Mouse (Mus musculus) hindbrain, embryonic 16.5 days (tissue): ENCODE data around the gene Dnajc4. TPM values are rescaled to one million over a fixed set of nuclear protein-coding genes. Genes with fewer than 3 reads are reported as not detected.

Experiments used
- ATAC-seq: fragments of 200-750 bp; cut with Nextera tagmentation; 2 replicates; pipeline ENCODE4 v1.8.0; 2017; ENCODE audit warnings: moderate TSS enrichment, moderate library complexity
- H3K27ac ChIP-seq: fragments of 300-500 bp; sonication (generic); 2 replicates; pipeline ENCODE4 v1.5.1; 2014; ENCODE audit warnings: low read depth, mild to moderate bottlenecking, control low read depth, low read length, moderate library complexity
- H3K27me3 ChIP-seq: fragments of 300-500 bp; sonication (generic); replicated peaks from 2 replicates; pipeline ENCODE4 v1.6.1; 2014; ENCODE audit warnings: low read length; ENCODE audit not compliant: control insufficient read depth, insufficient read depth
- H3K36me3 ChIP-seq: fragments of 300-500 bp; sonication (generic); 2 replicates; pipeline ENCODE4 v1.6.1; 2014; ENCODE audit warnings: mild to moderate bottlenecking, low read length, moderate library complexity, mixed read lengths; ENCODE audit not compliant: control insufficient read depth, insufficient read depth
- H3K4me1 ChIP-seq: fragments of 300-500 bp; sonication (generic); 2 replicates; pipeline ENCODE4 v1.6.1; 2014; ENCODE audit warnings: low read depth, low read length; ENCODE audit not compliant: control insufficient read depth, insufficient read depth
- H3K4me2 ChIP-seq: fragments of 300-500 bp; sonication (generic); 2 replicates; pipeline ENCODE4 v1.6.1; 2014; ENCODE audit warnings: mild to moderate bottlenecking, low read length, control low read depth, moderate library complexity
- H3K4me3 ChIP-seq: fragments of 300-500 bp; sonication (generic); 2 replicates; pipeline ENCODE4 v1.5.1; 2014; ENCODE audit warnings: mild to moderate bottlenecking, low read length, control low read depth, moderate library complexity
- H3K9ac ChIP-seq: fragments of 300-500 bp; sonication (generic); 2 replicates; pipeline ENCODE4 v1.6.1; 2014; ENCODE audit warnings: low read depth, mild to moderate bottlenecking, control low read depth, low read length, moderate library complexity
- H3K9me3 ChIP-seq: fragments of 300-500 bp; sonication (generic); 2 replicates; pipeline ENCODE4 v1.6.1; 2014; ENCODE audit warnings: mild to moderate bottlenecking, low read length, moderate library complexity; ENCODE audit not compliant: control insufficient read depth
- WGBS: fragments of 180-500 bp; shearing (Covaris S2); extraction: QIAGEN DNeasy Blood & Tissue Kit; methylation state at CpG from one replicate; pipeline ENCODE4 v1.1.7; 2014; 5-methylcytosine and 5-hydroxymethylcytosine counted together
- polyA plus RNA-seq: library from polyadenylated mRNA; unstranded; fragments of >200 nt; fragmentation: Nextera tagmentation; extraction: Ambion mirVana; gene quantifications from 2 replicates; pipeline ENCODE4 v1.2.1, GENCODE M21; 2015

Gene Dnajc4
- 22.7 and 24.8 TPM in 2 replicates for polyA plus RNA-seq

GRCm38 (mm10) chr19:6992011-6992858 lies at the start of gene Dnajc4:
Gene Dnajc4, minus strand, starts transcription at chr19:6992572.
- peak within 1 kb of the TSS; percentile 41 for H3K4me3 ChIP-seq
- peaks cover 38% of the 10 kb centered on the region for H3K4me1 ChIP-seq
- no peaks in the 10 kb centered on the region for H3K36me3 ChIP-seq
- H3K9ac ChIP-seq, result peak within 1 kb of the TSS; percentile 62
- H3K4me2 ChIP-seq, result peak within 1 kb of the TSS; percentile 70
- H3K27me3 ChIP-seq, result no peaks in the 10 kb centered on the region
- H3K27ac ChIP-seq, result peak within 1 kb of the TSS; percentile 26
- H3K9me3 ChIP-seq, result no peaks in the 10 kb centered on the region
- peak; percentile 92 for ATAC-seq
- 1% methylated on average over 37 of the region's 37 CpGs for WGBS

DNA sequence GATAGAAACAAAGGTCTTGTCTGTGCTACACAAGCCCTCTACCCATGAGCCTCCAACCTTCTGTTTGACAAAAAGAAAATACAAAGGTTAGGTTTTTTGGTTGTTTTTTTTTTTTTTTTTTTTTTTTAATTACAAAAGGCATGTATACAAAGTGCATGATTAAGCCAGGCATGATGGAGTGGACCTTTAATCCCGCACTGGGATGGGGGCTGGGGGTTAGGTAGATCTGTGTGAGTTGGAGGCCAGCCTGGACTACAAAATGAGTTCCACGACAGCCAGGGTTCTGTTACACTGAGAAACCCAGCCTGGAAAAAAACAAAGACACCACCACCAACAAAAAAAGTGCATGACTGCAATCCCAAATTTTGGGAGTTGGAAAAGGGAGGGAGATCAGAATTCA lies 48.8 kb upstream of the Dnajc4 start:
- WGBS, result 89% methylated on average over 2 of the region's 2 CpGs
- Histone ChIP-seq H3K4me3 (peak overlapping the region; percentile 47; the same call in 1 of the 2 replicates), H3K9me3 (no peaks in the 10 kb centered on the region), H3K4me2 (no peak overlapping the region), H3K27me3 (no peaks in the 10 kb centered on the region), H3K36me3 (no peaks in the 10 kb centered on the region), H3K27ac (peak overlapping the region; percentile 87), H3K9ac (no peak overlapping the region), H3K4me1 (peaks cover 22% of the 10 kb centered on the region)
- ATAC-seq, result no peak

DNA sequence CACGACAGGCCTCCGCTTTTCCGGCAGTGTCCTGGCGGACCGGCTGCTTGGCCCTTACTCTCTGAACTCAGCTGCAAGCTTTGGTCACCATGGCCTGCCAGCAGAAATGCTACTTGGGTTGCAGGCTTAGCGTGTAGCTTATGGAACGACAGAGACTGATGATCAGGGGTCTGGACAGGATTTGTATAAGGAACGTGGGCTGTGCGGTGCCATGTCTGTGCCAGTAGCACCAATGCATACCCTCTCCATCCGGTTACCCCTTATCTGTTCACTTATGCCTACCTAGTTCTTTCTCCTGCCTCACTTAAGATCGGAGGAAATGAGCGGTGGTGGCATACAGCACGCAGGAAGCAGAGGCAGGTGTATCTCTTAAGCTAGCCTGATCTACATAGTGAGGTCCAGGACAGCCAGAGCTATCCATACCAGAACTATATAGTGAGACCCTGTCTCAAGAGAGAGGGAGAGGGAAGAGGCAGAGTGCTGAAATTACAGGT lies 48.3 kb upstream of the Dnajc4 start:
- Histone ChIP-seq H3K27ac (peak overlapping the region; percentile 87), H3K4me1 (peaks cover 22% of the 10 kb centered on the region), H3K9me3 (no peaks in the 10 kb centered on the region), H3K36me3 (no peaks in the 10 kb centered on the region), H3K9ac (peak overlapping the region; percentile 72), H3K4me3 (peak overlapping the region; percentile 47), H3K4me2 (peak overlapping the region; percentile 72), H3K27me3 (no peaks in the 10 kb centered on the region)
- no peak for ATAC-seq
- 24% methylated on average over 13 of the region's 13 CpGs for WGBS

DNA sequence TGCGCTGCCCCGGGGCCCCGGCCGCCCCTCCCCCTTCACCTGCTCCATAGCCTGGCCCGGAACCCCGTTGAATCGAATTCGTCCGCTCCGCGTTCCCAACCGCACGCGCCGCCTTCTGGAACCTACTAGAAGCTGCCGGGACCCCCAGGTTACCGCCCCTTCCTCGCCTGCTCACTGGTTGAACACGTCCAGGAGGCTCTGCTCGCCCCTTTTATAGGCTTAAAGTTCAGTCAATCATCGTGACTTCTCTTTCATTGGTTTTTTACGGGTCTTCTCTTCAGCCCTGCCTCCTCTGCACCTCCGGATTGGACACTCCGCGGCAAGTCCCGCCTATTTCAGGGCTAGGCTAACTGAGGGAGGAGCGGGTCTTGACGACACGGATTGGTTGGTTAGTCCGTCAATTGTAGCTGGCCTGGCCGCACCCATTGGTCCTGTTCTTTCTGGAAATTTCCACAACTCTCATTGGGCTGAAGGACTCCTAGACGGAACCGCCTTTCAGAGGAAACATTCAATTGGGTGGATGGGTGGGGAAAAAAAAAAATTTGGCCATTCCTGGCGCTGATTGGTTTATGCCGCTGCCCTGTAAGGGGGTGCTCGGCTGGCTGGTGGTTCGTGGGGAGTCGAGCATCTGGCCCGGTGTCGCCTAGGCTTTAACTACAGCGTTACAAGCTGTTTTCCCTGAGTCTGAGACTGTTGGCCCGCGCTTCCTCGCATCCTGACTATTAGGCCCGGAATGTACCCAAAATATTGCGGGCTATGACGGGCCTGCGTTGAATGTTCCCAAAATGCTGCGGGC lies 47.7 kb upstream of the Dnajc4 start, which contains the start of gene Stip1:
TSS of gene Stip1 (minus strand) at position 127 of the 796 bp plus-strand sequence.
- Histone ChIP-seq H3K4me1 (peaks cover 22% of the 10 kb centered on the region), H3K4me2 (peak within 1 kb of the TSS; percentile 72), H3K27ac (peak within 1 kb of the TSS; percentile 87), H3K36me3 (no peaks in the 10 kb centered on the region), H3K4me3 (peak within 1 kb of the TSS; percentile 77), H3K27me3 (no peaks in the 10 kb centered on the region), H3K9me3 (no peaks in the 10 kb centered on the region), H3K9ac (peak within 1 kb of the TSS; percentile 93)
- peak; percentile 99 for ATAC-seq
- WGBS, result 1% methylated on average over 49 of the region's 49 CpGs

DNA sequence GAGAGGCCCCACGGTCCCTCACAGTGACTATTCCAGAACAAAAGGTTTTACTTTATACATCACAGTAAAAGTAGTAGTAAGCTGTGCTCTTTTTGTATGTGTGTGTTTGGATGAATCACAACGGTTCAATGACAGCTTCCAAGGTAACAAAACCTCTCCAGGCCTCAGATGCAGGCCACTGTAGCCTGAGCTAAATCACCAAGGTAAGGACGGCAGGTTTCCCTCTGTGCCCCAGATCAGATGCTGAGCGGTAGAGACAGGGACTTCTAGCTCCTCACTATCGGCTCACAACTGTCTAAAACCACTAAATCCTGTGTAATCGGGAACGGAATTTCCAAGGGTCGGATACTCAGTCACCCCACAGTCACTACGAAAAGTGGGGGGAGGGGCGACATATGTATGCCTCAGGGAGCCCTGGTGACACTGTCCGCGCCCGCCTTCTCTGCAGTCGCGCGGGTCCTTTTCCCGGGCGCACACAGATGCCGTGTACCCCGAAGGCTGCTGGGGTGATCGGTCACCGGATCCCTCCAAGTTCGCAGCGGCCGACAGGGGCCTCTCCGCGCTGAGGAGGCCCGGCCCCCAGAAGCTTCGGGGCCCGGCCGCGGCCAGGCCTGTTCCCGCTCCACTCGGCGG lies 46.8 kb upstream of the Dnajc4 start:
- peak overlapping the region; percentile 77 for H3K4me3 ChIP-seq
- H3K27ac ChIP-seq, result peak overlapping the region; percentile 81
- ATAC-seq, result peak; percentile 3; the same call in 1 of the 2 replicates
- WGBS, result 2% methylated on average over 29 of the region's 35 CpGs
- peaks cover 22% of the 10 kb centered on the region for H3K4me1 ChIP-seq
- H3K27me3 ChIP-seq, result no peaks in the 10 kb centered on the region
- H3K4me2 ChIP-seq, result peak overlapping the region; percentile 65
- no peaks in the 10 kb centered on the region for H3K9me3 ChIP-seq
- no peaks in the 10 kb centered on the region for H3K36me3 ChIP-seq
- H3K9ac ChIP-seq, result peak overlapping the region; percentile 93

DNA sequence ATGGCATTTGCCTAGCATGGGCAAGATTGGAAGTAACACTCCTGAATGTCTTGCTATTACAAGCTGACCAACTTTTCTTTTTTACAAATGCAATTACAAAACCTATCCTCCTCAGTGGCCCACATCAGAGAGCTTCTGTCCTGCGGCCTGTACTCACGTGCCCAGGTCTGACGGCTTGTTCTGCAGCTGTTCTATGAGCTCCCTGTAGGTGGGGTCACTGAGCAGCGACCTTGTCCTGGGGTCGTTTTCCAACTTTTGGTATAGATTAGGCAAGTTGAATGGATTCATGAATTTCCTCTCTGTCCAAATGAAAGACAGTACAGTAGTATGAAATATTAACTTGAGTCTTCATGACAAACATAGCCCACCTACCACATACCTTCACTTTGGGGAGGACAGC lies 41.6 kb upstream of the Dnajc4 start:
- Histone ChIP-seq H3K4me1 (peaks cover 16% of the 10 kb centered on the region), H3K27ac (no peak overlapping the region), H3K27me3 (no peaks in the 10 kb centered on the region), H3K4me3 (no peak overlapping the region), H3K36me3 (peaks cover 38% of the 10 kb centered on the region), H3K9ac (no peak overlapping the region), H3K4me2 (no peak overlapping the region), H3K9me3 (no peaks in the 10 kb centered on the region)
- no peak for ATAC-seq
- 91% methylated on average over 5 of the region's 5 CpGs for WGBS

DNA sequence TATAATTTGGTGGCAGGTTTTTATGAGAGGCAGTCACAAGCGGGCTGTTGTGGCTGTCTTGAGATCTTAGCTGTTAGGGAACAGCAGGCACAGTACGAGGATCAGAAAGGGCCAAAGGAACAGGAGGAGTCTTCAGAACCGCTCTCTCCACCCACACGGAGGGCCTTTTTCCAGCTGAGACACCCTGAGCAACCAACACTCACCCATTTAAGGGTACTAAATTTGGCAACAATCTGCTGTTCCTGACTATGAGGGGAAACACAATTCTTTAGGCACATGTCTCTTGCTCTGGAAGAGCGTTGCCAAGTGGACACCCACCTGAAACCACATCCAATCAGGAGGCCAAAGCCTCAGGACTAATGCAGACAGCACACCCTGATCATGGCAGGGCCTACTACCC lies 37.2 kb upstream of the Dnajc4 start:
- ATAC-seq, result no peak
- Histone ChIP-seq H3K27ac (no peak overlapping the region), H3K4me2 (no peak overlapping the region), H3K9ac (no peak overlapping the region), H3K27me3 (no peaks in the 10 kb centered on the region), H3K36me3 (peaks cover 62% of the 10 kb centered on the region), H3K9me3 (no peaks in the 10 kb centered on the region), H3K4me3 (no peak overlapping the region), H3K4me1 (no peaks in the 10 kb centered on the region)
- WGBS, result 95% methylated on average over 5 of the region's 5 CpGs

DNA sequence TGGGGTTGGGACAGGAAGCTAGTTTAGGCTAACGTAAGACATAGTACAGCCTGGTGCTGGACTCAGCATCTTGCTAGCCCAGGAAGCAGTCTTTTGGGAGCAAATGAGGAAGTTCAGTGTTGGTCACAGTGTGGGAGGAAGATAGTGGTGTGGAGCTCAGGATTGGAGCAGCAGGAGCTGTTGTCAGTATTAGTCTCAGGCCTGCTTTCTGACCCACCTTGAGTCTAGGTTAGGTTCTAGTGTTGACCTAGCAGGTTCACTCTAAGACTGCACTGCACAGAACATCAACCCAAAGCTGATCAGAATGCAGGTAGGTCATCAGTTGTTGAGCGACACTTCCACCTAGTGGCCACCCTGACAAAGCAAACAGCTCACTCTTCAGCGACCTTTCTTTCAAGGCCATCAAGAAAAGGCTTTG lies 27.9 kb upstream of the Dnajc4 start:
- Histone ChIP-seq H3K27me3 (no peaks in the 10 kb centered on the region), H3K9me3 (no peaks in the 10 kb centered on the region), H3K36me3 (peaks cover 33% of the 10 kb centered on the region), H3K4me3 (no peak overlapping the region), H3K4me1 (no peaks in the 10 kb centered on the region), H3K4me2 (no peak overlapping the region), H3K9ac (no peak overlapping the region), H3K27ac (no peak overlapping the region)
- WGBS, result 49% methylated on average over 3 of the region's 3 CpGs
- ATAC-seq, result peak; percentile 75; the same call in 1 of the 2 replicates
